Mouse (Mus musculus) lung, postnatal 0 days (tissue): ENCODE results near the gene Garnl3.

Source experiments
- CTCF ChIP-seq: IDR thresholded peaks from 2 replicates; pipeline ENCODE4 v1.5.1; 2016; ENCODE audit warnings: antibody characterized with exemption, mild to moderate bottlenecking
- EP300 ChIP-seq: IDR thresholded peaks from 2 replicates; pipeline ENCODE4 v1.6.1; 2016; ENCODE audit warnings: antibody characterized with exemption, mild to moderate bottlenecking, control low read depth

GRCm38 (mm10) chr2:32985844-32986243, 145.6 kb downstream of the Garnl3 start:
- TF ChIP-seq CTCF, result no peak
- TF ChIP-seq EP300, result no peak
